Mouse (Mus musculus): ENCODE measurements around the gene Alg9.

Gene Alg9

DNA sequence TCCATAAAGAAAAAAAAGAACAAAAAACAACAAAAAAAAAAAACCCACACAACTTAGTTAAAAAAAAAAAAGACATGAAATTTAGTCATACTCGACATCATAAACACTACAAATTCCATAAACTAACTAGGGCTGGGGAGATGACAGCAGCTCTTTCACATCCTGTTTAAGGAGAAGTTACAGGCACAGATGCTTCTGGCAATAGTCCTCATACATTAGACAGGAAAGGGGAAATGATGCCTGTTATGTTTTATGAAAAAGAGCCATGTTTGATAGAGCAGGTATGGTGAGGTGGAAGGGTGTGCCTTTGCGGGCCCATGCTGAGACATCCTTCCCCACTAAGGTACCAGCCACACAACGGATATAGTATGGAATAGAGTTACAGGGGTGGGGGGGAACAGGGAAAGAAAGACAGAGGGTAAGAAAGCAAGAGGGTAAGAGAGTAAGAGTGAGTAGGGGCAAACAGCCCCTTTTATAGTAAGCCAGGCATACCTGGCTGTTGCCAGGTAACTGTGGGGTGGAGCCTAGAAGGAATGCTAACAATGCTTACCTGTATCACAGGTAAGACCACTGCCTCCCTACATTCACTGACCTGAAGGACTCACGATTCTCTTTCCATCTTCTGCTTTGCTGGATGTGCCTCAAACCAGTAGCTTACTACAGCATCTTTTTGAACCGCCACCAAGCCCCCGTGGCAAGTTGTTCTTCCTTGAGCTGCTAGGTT lies 13.1 kb upstream of the Alg9 start:
- no peak for DNase-seq

DNA sequence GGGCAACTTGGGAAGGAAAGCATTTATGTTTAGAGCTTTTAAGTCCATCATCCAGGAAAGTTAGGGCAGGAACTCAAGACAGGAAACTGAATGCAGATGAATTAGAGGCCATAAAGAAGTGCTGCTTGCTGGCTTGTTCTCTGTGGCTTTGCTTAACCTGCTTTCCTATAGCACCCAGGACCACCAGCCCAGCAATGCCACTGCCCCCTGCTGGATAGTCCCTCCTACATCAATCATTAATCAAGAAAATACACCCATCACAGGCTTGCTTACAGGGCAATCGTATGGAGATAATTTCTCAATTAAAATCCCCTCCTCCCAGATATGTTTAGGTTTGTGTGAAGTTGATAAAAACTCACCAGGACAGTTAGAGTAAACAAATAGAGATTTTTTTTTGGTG lies 11.5 kb upstream of the Alg9 start:
- no peak for DNase-seq

DNA sequence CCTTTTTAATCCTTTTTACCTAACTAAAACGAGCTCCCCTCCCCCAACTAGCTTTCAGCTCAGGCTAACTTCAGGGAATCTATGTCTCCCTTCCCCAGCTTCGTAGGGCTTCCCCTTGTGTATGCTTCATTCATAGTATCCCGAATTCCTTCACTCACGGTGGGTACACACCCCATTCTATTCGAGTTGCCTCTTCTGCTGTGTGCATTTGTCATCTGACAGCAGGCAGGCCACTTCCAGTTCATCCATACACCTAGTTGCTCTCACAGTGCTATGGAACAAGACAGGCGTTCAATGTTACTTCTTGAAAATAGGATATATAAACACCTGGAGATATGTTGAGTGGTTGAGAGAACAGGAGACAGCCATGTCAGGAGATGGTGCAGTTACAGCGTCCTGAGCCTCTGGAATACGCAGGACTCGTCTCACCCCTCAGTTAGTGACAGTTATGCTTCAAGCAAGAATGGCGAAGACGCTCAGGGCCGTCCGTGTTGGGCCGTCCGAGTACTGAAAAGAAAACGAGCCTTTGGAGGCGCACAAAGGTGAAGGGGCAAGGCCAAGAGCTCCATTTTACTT lies 7.2 kb upstream of the Alg9 start:
- DNase-seq: no peak

DNA sequence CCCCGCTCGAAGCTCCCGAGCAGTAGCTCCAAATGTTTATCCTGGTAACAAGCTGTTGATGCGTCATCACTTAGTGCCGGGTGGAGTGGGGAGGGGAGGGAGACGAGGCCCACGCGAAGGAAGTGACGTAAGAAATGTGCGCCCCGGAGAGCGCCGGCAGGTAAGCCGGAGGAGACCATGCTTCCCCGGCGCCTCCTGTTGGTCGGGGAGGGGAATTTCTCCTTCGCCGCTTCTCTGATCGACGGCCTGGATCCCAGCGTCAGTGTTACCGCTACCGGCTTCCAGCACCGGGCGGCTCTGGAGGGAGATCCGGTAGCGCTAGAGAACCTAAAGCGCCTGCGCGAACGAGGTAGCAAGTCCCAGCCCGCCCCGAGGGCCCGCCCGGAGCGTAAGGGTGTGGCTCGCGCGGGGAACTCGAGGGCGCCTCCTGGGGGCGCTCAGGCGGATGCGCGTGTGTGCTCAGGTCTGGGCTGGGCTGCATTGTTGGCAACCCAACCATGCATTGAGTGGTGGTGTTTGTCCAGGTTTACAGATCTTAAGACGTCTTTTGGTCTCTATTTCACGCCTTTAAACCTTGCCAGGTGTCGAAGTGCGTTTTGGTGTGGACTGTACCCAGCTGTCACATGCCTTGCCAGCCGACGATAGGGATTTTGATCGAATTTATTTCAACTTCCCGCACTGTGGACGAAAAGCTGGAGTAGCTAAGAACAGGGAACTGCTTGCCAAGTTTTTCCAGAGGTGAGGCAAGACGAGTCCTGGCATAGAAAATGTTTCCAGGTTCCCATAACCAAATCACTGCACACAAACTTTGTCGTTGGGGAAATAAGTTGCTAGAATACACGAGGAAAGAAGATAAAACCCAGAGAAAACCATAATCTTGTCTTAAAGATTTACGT lies 6.5 kb upstream of the Alg9 start, which contains the start of gene Fdxacb1:
Fdxacb1 (plus strand) TSS at position 130 of the 896 bp plus-strand sequence.
- DNase-seq: peak; percentile 94 to 95

DNA sequence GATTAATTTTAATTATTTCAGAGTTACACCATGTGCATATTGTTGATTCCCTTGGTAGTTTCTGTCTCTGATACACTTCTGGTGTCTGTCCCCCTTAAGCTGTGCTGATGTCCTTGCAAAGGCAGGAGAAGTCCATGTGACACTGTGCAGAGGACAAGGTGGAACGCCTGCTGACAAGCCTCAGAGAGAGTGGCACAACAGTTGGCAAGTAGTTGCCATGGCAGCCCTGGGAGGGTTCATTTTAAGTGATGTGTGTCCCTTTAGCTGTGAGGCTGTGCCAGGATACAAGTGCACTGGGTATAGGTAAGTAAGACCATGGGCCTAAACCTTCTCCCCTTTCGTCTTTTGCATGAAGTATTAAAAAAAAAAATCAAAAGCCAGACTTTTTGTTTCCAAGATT lies 4.8 kb upstream of the Alg9 start:
- no peak for DNase-seq

DNA sequence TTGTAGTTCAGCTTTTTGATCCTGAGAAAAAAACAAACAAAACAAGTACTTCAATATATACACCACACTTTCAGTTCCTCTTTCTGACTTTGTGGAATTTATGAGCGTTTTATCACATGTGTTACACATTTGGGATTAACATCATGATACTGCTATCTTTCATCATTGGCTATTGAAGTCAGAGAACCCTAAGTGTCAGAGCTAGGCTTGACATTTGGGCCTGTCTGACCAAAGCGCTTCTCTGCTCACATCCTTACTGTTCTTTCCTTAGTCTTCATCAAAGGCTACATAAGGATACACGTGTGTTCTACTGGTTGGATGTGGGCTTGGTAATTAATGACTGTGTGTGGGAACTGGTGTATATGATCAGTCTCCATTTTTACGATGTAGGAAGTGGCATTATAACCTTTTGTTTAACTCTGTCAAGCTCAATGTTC lies 775 bp upstream of the Alg9 start:
- DNase-seq: no peak

DNA sequence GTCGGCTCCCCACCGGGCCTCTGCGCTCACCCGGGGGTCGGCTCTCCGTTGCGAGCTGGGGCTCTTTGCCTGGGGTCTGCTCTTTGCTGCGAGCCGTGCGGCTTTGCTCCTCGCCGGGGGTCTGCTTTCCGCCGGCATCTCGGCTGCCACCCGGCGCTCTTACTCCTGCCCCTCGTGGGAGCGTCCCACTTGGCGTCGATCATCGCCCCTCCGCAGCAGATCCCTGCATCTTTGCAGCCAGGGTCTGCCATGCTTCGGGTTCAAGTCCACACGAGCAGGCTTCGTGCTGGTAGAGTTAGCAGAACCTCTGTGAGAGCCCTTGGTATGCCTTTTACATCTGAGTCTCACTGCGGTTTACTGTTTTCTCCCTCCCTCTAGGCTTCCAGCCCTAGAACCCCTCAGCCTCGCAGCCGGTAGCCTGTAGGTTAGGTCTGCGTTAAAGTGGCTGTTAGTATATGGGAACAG lies 875 bp downstream of the Alg9 start:
- no peak for DNase-seq

DNA sequence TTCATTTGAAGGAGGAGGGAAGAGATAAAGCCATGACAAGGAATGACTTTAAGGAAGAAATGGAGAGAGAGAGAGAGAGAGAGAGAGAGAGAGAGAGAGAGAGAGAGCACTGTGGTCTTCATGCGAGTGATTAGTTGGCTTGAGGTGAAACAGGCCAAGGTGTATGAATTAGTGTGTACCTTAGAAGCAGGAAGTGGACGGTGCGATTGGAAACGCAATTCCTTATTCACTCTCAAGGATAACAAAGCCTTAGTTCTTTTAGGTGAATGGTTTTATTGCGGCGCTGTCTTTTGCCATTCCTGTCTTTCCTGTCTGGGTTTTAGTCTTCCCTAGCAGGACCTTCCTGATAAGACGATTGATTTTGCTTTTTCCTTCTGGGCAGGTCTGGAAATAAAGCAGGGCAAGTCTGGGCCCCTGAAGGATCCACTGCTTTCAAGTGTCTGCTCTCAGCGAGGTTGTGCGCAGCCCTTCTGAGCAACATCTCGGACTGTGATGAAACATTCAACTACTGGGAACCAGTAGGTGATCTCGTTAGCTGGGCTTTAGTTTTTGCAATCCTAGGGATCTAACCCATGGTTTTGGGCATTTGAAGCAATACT lies 1.4 kb downstream of the Alg9 start:
- DNase-seq: no peak

DNA sequence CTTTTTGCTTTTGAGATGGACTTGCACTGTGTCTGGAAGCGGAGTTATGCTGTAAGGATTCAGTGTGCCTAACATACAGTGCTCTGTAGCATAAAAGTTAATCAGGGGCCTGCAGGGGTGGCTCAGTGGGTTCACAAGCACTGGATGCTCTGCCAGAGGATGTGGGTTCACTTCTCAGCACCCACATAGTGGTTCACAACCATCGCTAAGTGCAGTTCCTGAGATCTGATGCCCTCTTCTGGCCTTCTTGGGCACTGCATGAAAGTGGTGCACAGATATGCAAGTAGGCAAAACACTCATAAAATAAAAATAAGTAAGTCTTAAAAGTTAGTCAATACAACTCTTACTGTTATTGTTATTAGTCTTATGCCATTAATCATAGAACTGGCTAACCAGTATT lies 7.3 kb downstream of the Alg9 start:
- peak in 1 of 2 experiments; percentile 45 for DNase-seq

DNA sequence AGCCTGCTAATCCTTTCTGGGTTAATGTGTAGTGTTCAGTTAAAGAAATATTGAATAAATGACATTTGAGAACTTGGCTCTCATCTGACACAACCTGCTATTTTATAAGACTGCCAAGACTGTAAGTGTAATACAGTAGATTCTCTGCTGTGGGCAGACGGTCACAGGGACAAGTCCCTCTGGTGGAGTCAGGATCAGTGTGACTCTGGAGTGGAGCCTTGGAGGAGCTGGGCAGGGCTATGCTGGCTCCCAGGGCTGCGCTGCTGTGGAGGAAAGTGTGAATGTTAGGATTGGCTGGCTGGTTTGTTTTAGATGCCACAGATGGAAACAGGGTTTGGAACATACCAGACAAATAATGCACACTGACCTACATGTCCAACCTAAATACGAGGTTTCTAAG lies 20.4 kb downstream of the Alg9 start:
- no peak for DNase-seq

DNA sequence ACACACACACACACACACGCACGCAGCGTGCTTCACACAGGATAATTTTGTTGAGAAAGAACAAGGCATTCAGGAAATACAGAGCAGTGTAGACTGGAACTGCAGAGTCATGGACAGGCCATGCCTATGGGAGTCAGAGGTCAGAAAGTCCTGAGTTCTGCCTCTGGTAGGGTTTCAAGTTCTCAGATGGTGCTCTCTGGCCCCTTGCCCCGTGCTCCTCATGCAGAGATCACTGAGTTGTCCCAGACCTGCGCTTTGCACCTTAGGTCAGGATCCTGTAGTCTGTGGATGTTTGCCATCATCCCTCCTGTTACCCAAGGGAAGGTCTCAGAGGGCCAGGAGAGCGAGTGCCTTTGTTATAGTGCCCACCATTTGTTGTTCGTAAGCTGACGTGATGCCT lies 22.0 kb downstream of the Alg9 start:
- no peak for DNase-seq

DNA sequence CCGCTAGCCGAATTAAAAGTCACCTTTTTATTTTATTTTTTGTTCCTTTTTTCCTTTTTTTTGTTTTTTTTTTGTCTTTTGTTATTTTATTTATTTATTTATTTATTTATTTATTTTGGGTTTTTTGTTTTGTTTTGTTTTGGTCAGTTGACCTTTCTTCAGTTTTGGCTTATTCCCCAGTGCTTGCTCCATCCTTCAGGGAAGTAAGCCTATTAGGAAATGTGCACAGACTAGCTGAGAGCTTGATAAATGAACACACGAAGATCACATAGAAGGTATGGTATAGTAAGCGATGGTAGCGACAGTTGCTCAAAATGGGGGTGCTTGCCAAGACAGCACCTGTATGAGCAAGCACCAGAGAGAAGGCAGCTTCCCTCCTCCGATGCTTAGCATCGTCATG lies 22.8 kb downstream of the Alg9 start:
- DNase-seq: no peak

DNA sequence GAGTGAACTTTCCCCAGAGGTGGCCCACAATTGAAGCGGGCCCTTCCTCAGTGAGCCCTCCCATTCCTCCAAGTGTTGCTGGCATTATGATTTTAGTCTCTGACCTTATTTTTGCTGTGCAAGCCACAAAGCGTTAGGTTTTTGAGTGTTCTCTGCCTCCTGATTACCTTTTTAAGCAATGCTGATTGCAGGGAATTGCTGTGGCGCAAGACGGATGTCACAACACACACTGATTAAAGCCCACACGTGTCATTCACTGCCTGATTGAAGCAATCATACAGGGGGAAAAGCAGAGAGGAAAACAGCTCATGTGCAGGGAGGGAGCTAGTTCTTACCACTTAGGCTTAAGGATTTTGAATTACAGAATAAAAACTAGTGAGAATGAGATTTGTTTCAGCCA lies 23.5 kb downstream of the Alg9 start:
- DNase-seq: no peak

DNA sequence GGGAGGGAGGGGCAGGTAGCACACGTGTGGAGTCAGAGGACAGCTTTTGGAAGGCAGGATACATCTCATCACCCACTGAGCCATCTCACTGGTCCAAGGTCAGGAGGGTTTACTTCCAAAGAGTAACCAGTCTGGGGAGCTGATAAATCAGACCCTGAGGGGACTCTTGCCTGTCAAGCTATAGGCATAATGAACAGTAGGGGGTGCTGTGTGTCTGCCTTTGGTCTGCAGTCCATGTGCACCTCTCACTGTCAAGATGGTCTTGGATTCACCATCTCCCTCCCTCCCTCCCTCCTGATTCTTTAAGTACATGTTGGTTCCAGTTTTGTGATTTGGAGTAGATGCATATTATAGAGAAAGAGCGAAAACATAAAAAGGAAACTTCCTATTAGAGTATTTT lies 26.2 kb downstream of the Alg9 start:
- peak in 1 of 2 experiments; percentile 32 for DNase-seq

DNA sequence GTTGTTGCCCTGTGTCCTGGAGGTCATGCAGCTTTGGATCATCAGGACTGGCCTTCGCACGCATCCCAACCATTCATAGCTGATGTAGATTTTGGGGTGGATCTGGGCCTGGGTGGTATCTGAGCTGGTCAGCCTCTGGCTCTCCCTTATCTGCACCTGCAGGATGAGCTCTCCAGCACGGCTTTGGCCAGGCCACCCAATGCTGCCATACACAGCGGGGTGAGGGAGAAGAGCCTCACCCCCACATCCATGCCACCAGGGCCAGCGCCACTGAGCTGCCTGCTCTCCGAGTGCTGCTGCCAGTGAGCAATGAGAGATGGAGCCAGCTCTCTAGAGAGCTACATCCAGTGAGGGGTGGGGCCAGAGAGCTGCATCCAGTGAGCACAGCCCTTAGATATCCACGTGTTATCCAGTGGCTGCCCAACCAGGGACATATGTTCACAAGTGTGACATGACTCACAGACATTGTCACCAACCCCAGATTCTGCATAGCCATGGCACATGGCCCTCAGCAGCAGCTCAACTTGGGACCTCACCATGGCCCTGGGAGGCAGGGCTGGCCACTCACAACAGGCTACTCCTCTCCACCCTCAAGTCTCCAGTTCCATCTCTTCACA lies 28.3 kb downstream of the Alg9 start:
- DNase-seq: no peak

DNA sequence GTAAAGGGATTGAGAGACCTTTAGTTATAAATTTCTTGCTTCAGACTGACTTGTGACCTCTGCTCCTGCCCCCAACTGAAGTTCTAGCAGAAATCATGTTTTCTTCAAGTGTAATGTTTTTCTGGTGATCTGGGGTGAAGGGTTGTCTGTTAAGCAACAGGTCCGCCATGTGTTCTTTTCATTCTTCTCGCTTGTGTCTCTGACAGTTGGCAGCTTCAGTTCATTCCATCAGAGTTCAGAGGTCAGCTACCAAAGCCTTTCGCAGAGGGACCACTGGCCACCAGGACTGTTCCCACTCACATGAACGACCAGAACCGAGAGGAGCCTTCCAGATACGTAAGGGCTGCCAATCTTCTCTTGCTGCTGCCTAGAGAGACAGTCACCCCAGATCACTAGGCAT lies 33.7 kb downstream of the Alg9 start:
- DNase-seq: no peak

DNA sequence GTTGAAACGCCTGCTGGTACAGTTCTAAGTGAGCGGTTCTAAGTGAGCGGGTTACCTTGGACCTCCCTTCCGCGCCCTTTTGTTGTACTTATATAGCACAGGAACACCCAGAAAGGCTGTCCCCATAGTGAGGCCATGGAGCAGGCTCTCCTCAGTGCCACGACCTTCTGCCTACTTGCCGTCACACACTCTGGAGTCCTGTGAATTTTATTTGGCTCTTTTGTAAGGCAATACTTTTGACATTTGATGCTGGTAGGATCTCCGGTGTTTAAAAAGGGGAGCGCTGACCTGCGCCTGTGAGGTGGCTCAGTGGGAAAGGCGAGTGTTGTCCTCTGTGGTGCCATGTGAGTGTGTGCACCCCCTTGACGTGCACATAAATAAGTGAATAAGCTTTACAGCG lies 34.3 kb downstream of the Alg9 start:
- no peak for DNase-seq

DNA sequence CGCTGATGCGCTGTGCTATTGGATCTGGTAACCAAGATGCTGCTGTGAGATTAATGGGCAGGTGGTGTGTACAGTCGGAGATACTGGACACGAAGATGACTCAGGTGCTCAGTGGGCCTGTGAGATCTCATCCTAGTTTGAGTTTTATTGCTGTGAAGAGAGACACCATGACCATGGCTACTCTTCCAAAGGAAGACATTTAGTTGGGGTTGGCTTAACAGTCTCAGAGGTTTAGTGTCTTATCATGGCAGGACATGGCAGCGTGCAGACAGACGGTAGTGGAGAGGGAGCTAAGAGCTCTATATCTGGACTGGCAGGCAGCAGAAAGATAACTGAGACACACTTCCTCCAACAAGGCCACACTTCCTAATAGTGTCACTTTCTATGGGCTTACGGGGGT lies 36.4 kb downstream of the Alg9 start:
- DNase-seq: no peak

DNA sequence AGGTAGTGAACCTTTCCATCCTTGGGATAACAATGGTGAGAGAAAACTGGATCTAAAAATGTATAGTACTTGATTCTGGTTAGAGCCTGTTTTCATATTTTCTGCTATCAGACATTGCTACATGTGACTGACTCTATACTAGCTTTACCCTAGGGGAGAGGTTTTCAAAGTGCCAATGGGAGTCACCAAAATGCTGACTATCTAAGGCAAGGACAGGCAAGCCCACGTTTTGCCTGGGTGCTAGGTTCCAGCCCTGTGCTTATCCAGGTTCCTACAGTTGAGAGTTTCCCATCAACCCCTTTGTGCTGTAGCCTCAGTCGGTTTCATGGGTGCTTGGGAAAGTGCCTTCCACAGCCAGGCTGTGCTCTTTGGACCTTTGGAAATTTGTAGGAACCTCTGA lies 36.9 kb downstream of the Alg9 start:
- no peak for DNase-seq

DNA sequence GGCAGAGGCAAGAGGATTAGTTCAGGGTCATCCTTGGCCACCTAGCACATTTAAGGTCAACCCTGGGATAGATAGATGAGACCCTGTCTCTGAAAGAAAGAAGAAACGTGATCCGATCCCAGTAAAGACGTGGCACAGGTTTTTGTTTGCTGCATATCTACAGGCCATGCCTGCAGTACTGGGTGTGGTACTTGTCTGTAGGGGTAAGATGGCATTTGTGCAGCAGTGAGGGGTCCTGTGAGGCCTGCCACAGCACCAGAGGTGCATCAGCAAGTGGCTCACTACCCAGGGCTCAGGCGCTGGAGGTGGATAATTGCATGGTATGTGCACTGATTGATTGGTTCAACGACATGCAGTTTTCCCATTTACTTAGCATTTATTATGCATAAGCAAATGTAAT lies 39.0 kb downstream of the Alg9 start:
- no peak for DNase-seq

DNA sequence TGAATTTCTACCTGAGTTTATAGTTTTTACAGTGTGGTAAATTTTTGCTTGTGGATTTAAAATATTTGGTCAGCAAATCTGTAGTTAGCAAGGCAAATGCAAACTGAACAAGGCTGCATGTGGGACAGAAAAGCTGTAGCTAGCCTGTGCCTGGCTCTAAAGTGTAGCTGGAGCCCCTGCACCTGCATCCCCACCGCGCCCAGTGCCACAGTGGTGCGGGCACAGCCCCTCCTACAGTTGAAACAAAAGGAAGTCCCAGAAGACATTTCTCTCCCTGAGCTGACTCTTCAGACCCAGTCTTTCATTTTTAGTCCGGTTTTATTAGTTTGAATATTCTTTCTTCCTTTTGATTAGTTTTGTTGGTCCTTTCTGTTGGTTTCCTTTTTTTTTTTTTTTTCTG lies 40.8 kb downstream of the Alg9 start:
- no peak for DNase-seq

DNA sequence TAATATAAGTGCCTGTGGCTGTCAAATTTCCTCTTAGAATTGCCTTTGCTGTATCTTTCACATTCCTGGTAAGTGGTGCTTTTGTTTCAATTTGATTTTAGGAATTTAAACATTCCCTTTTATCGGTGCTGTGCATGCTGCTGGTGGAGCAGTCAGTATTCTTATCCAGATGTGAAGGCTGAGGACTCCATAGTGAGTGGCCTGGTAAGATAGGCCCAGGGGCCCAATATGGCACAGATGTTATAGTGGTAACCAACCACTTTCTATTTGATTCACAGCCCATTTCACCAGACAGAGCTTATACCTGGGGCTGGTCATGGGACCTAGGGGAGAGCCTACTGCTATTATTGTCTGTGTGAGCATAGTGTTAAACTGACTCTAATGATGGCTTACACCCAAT lies 41.7 kb downstream of the Alg9 start:
- no peak for DNase-seq

DNA sequence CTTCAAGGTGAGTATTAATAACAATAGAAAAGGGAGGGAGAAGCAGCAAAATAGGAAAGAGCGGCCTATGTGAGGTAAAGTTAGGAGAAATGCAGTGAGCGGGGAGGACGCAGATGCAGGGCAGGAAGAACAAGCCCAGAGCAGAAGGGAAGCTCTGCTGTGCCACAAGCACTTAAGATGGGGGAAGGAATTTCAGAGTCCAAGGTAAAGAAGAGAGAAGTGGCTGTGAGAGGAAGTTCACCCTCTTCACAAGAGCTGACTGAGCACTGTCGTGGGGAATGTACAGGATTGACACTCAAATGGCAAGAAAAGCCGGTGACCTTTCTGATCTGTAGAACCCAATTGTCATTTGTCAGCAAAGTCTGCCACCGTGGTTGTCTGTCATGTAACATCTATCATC lies 43.2 kb downstream of the Alg9 start:
- no peak for DNase-seq
